Mouse (Mus musculus): ENCODE measurements around the gene Crtap.

DNA sequence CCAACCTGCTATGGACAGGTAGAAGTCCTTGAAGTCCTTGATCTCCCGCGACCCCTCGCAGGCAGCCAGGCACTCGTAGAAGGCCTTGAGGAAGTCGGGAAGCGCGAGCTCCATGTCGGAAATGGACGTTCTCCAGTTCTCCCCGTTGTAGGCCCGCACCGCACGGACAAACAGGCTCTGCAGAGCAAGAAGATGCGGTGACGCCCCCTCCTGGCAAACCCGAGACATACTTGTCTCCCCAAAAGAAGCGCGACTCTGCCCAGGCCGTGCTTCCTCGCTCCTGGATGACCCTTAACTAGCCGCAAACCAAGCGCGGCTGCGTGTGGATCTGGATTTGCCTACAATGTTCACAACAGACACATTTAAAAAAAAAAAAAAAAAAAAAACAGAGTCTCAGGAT lies 5.8 kb downstream of the Crtap start:
- TF ChIP-seq POLR2A (IDR thresholded peaks at IDR 0.05; ENCODE audit: borderline replicate concordance, insufficient read depth, low read length), result no peak
- no peak for TF ChIP-seq CTCF (IDR thresholded peaks at IDR 0.05; ENCODE audit: borderline replicate concordance, insufficient read depth, low read depth, low read length)

Data from cerebellum, adult 2 months (tissue).